Mouse (Mus musculus) heart, postnatal 0 days (tissue): ENCODE measurements at regions not wholly inside any gene's neighbourhood (a gene's known extent, or its start where the extent isn't known, plus 50 kb on each side); places are given as distances from the start of the nearest gene placed in this dataset.

Source experiments
- CTCF ChIP-seq: IDR thresholded peaks from 2 replicates; pipeline ENCODE4 v1.5.1; 2016; ENCODE audit warnings: antibody characterized with exemption, control low read depth, low read depth
- EP300 ChIP-seq: IDR thresholded peaks from 2 replicates; pipeline ENCODE4 v1.6.1; 2016; ENCODE audit warnings: antibody characterized with exemption, low read depth

DNA sequence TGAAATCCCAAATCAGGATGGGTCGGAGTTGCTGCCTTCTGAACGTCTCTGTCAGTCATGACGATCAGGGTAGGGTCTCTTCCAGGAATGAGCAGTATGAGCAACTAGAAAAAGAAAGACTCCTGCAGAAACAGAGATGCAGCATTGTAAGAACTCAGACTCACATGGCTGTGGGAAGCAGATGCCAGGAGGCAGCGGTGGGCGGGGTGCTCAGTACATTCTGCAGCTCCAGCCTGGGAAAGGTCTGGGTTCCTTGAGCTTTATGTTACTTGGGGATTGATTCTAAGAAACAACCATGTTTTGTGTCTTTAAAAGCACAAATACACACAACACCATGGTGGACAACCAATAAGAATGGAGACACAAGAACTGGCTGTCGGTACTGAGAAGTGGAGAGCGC lies 478.0 kb upstream of the Arid1b start:
- TF ChIP-seq CTCF (no peak), EP300 (no peak)
